Mouse (Mus musculus): ENCODE results near the gene Rad51c. TPM values are rescaled to one million over a fixed set of nuclear protein-coding genes. Genes with fewer than 3 reads are reported as not detected.
"Not testable (repeated sequence)": the region's sequence is repeated elsewhere in the genome, so short reads cannot be mapped to it uniquely, and the experiment has no call there.

The Rad51c gene
- total RNA-seq (2021) (1 to 10 TPM in 1 of 2 experiments, under 1 TPM in 1; 0.89 to 1.7 TPM), polyA plus RNA-seq (2012; rRNA removed) (0.35 and 0.97 TPM in 2 replicates)
- long read RNA-seq, partial matches to known transcripts = 0 of 2 reads
- long read RNA-seq, other reads (novel, unspliced or antisense) = 0 of 2 reads

GRCm38 (mm10) chr11:87404876-87405275, at the start of gene Rad51c, which contains the start of gene Tex14:
TSS of gene Rad51c (minus strand) at chr11:87404954.
TSS of gene Tex14 (plus strand) at chr11:87405065.
- peak within 1 kb of the TSS; percentile 74 for H3K4me3 ChIP-seq
- H3K27me3 ChIP-seq (ENCODE audit: control insufficient read depth, insufficient read depth, low read length) = no peaks in the 10 kb centered on the region
- no peaks in the 10 kb centered on the region for H3K79me2 ChIP-seq (replicated peaks; ENCODE audit: control insufficient read depth, insufficient read depth, low read length)
- H3K9ac ChIP-seq (ENCODE audit: low read depth, low read length) = peak within 1 kb of the TSS; percentile 79
- DNase-seq = no peak
- intact Hi-C loops (cut with DNase I) = loop anchor here (1.0 kb wide), 1 partner anchor 17 kb away; no protein-coding TSS in a partner anchor
- WGBS = 74% methylated on average over 27 of the region's 27 CpGs
- H3K27ac ChIP-seq = peak within 1 kb of the TSS; percentile 89
- TF ChIP-seq POLR2A (IDR thresholded peaks at IDR 0.05; ENCODE audit: insufficient read depth, low read depth, low read length) (no peak), CTCF (IDR thresholded peaks at IDR 0.05) (no peak), EP300 (IDR thresholded peaks at IDR 0.05; ENCODE audit: insufficient read depth, low read depth, low read length) (no peak)
- no peaks in the 10 kb centered on the region for H3K36me3 ChIP-seq (ENCODE audit: control insufficient read depth, insufficient read depth, low read length)
- no peaks in the 10 kb centered on the region for H3K4me1 ChIP-seq (ENCODE audit: control insufficient read depth, insufficient read depth, low read length)

- no peaks in the 10 kb centered on the region for H3K79me2 ChIP-seq (replicated peaks; ENCODE audit: control insufficient read depth, insufficient read depth, low read length)
- intact Hi-C loops (cut with DNase I) = no loop called here
- H3K4me1 ChIP-seq (ENCODE audit: control insufficient read depth, insufficient read depth, low read length) = peaks cover 2% of the 10 kb centered on the region
- H3K9ac ChIP-seq (ENCODE audit: low read depth, low read length) = no peak overlapping the region
- TF ChIP-seq CTCF (IDR thresholded peaks at IDR 0.05) (no peak), EP300 (IDR thresholded peaks at IDR 0.05; ENCODE audit: insufficient read depth, low read depth, low read length) (no peak), POLR2A (IDR thresholded peaks at IDR 0.05; ENCODE audit: insufficient read depth, low read depth, low read length) (no peak)
- no peak overlapping the region for H3K27ac ChIP-seq
- WGBS = 88% methylated on average over 2 of the region's 2 CpGs
- no peak overlapping the region for H3K4me3 ChIP-seq
- no peak for DNase-seq
- H3K27me3 ChIP-seq (ENCODE audit: control insufficient read depth, insufficient read depth, low read length) = no peaks in the 10 kb centered on the region
- no peaks in the 10 kb centered on the region for H3K36me3 ChIP-seq (ENCODE audit: control insufficient read depth, insufficient read depth, low read length)
Observed at GRCm38 (mm10) chr11:87454035-87454690, 49.4 kb upstream of the Rad51c start.

- H3K27ac ChIP-seq = no peak overlapping the region
- no peak overlapping the region for H3K4me3 ChIP-seq
- DNase-seq = no peak
- H3K4me1 ChIP-seq (ENCODE audit: control insufficient read depth, insufficient read depth, low read length) = peaks cover 3% of the 10 kb centered on the region
- no peaks in the 10 kb centered on the region for H3K79me2 ChIP-seq (replicated peaks; ENCODE audit: control insufficient read depth, insufficient read depth, low read length)
- no peaks in the 10 kb centered on the region for H3K27me3 ChIP-seq (ENCODE audit: control insufficient read depth, insufficient read depth, low read length)
- intact Hi-C loops (cut with DNase I) = no loop called here
- no peak overlapping the region for H3K9ac ChIP-seq (ENCODE audit: low read depth, low read length)
- no peaks in the 10 kb centered on the region for H3K36me3 ChIP-seq (ENCODE audit: control insufficient read depth, insufficient read depth, low read length)
- no peak for TF ChIP-seq POLR2A (IDR thresholded peaks at IDR 0.05; ENCODE audit: insufficient read depth, low read depth, low read length)
- TF ChIP-seq CTCF (IDR thresholded peaks at IDR 0.05) = no peak
- TF ChIP-seq EP300 (IDR thresholded peaks at IDR 0.05; ENCODE audit: insufficient read depth, low read depth, low read length) = no peak
- 21% methylated on average over 13 of the region's 13 CpGs for WGBS
Observed at GRCm38 (mm10) chr11:87453216-87454034, 48.7 kb upstream of the Rad51c start.

- H3K9ac ChIP-seq (ENCODE audit: low read depth, low read length); H3K4me1 ChIP-seq (ENCODE audit: control insufficient read depth, insufficient read depth, low read length); H3K27me3 ChIP-seq (ENCODE audit: control insufficient read depth, insufficient read depth, low read length); H3K27ac ChIP-seq; DNase-seq; H3K4me3 ChIP-seq; H3K79me2 ChIP-seq (replicated peaks; ENCODE audit: control insufficient read depth, insufficient read depth, low read length); H3K36me3 ChIP-seq (ENCODE audit: control insufficient read depth, insufficient read depth, low read length); intact Hi-C loops (cut with DNase I): not testable (repeated sequence)
- WGBS = 82% methylated on average over 8 of the region's 8 CpGs
Observed at GRCm38 (mm10) chr11:87452779-87453178, 48.0 kb upstream of the Rad51c start.

GRCm38 (mm10) chr11:87449847-87450246, 45.1 kb upstream of the Rad51c start:
- H3K79me2 ChIP-seq (replicated peaks; ENCODE audit: control insufficient read depth, insufficient read depth, low read length); intact Hi-C loops (cut with DNase I); H3K27me3 ChIP-seq (ENCODE audit: control insufficient read depth, insufficient read depth, low read length); DNase-seq; H3K4me3 ChIP-seq; H3K36me3 ChIP-seq (ENCODE audit: control insufficient read depth, insufficient read depth, low read length); H3K9ac ChIP-seq (ENCODE audit: low read depth, low read length); H3K27ac ChIP-seq; H3K4me1 ChIP-seq (ENCODE audit: control insufficient read depth, insufficient read depth, low read length): not testable (repeated sequence)
- TF ChIP-seq CTCF (IDR thresholded peaks at IDR 0.05) = 0 out of 2 replicates have a peak, but pooled peaks have one; percentile 2
- 42% methylated on average over 5 of the region's 5 CpGs for WGBS

GRCm38 (mm10) chr11:87449200-87449547, 44.4 kb upstream of the Rad51c start:
- 0 out of 2 replicates have a peak overlapping the region, but pooled peaks have one; percentile 11 for H3K4me3 ChIP-seq
- no peak for DNase-seq
- no peaks in the 10 kb centered on the region for H3K79me2 ChIP-seq (replicated peaks; ENCODE audit: control insufficient read depth, insufficient read depth, low read length)
- intact Hi-C loops (cut with DNase I) = no loop called here
- H3K27me3 ChIP-seq (ENCODE audit: control insufficient read depth, insufficient read depth, low read length) = no peaks in the 10 kb centered on the region
- H3K9ac ChIP-seq (ENCODE audit: low read depth, low read length) = peak overlapping the region; percentile 68
- H3K27ac ChIP-seq = peak overlapping the region; percentile 59
- TF ChIP-seq EP300 (IDR thresholded peaks at IDR 0.05; ENCODE audit: insufficient read depth, low read depth, low read length) (no peak), CTCF (IDR thresholded peaks at IDR 0.05) (no peak), POLR2A (IDR thresholded peaks at IDR 0.05; ENCODE audit: insufficient read depth, low read depth, low read length) (no peak)
- WGBS = 13% methylated on average over 3 of the region's 3 CpGs
- peaks cover 3% of the 10 kb centered on the region for H3K4me1 ChIP-seq (ENCODE audit: control insufficient read depth, insufficient read depth, low read length)
- peaks cover 2% of the 10 kb centered on the region; the same call in 1 of the 2 replicates for H3K36me3 ChIP-seq (ENCODE audit: control insufficient read depth, insufficient read depth, low read length)
